Mouse (Mus musculus): Measurements from ENCODE around the gene Timm22. TPM values are rescaled to one million over a fixed set of nuclear protein-coding genes. Genes with fewer than 3 reads are reported as not detected.
A peak's percentile ranks its signal among the peaks of the same experiment; 100 is the strongest.

The Timm22 gene
- polyA plus RNA-seq, 1 experiment from 2014 or later: 95.9 TPM

DNA sequence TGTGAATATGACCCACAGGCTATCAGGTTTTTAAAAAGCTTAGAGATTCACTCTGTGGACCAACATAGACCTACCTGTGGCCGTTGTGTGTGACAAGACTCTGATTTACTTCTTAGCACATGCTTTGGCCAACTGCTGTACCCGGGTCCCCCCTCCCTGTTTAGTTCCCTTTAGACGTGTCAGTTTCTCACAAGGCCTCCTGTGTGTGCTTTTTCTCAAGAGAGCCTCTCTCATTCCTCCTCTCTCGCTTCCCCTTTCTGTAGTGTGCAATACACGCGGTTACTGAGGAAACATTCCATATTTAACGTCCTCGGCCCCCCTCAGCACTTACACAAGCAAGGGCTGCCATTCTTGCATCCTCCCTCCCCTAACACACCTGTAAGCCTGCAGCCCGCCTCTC, 52.0 kb downstream of the Timm22 start:
- peaks cover 6% of the 10 kb centered on the region; the same call in 1 of the 2 replicates for H3K4me1 ChIP-seq (ENCODE audit: control insufficient read depth, insufficient read depth, low read length)
- WGBS: 81% methylated on average over 9 of the region's 9 CpGs
- H3K27me3 ChIP-seq (ENCODE audit: control insufficient read depth, insufficient read depth, low read depth, low read length): no peaks in the 10 kb centered on the region
- no peak overlapping the region for H3K27ac ChIP-seq (ENCODE audit: low read length)
- ATAC-seq: no peak
- no peaks in the 10 kb centered on the region for H3K9me3 ChIP-seq (replicated peaks; ENCODE audit: control insufficient read depth, low read length, poor library complexity, severe bottlenecking)
- H3K4me2 ChIP-seq (ENCODE audit: low read length): no peak overlapping the region
- H3K36me3 ChIP-seq (ENCODE audit: control insufficient read depth, insufficient read depth, low read length): peaks cover 41% of the 10 kb centered on the region
- no peak overlapping the region for H3K4me3 ChIP-seq (ENCODE audit: low read depth, low read length)
- no peak overlapping the region for H3K9ac ChIP-seq (ENCODE audit: low read depth, low read length)

- WGBS: 68% methylated on average over 3 of the region's 3 CpGs
- no peak overlapping the region for H3K9ac ChIP-seq (ENCODE audit: low read depth, low read length)
- no peak overlapping the region for H3K4me2 ChIP-seq (ENCODE audit: low read length)
- no peaks in the 10 kb centered on the region for H3K9me3 ChIP-seq (replicated peaks; ENCODE audit: control insufficient read depth, low read length, poor library complexity, severe bottlenecking)
- no peaks in the 10 kb centered on the region for H3K27me3 ChIP-seq (ENCODE audit: control insufficient read depth, insufficient read depth, low read depth, low read length)
- ATAC-seq: no peak
- H3K4me3 ChIP-seq (ENCODE audit: low read depth, low read length): no peak overlapping the region
- H3K27ac ChIP-seq (ENCODE audit: low read length): no peak overlapping the region
- H3K4me1 ChIP-seq (ENCODE audit: control insufficient read depth, insufficient read depth, low read length): peaks cover 14% of the 10 kb centered on the region
- peaks cover 35% of the 10 kb centered on the region for H3K36me3 ChIP-seq (ENCODE audit: control insufficient read depth, insufficient read depth, low read length)
Observed at GRCm38 (mm10) chr11:76459489-76459888, 52.7 kb downstream of the Timm22 start.

DNA sequence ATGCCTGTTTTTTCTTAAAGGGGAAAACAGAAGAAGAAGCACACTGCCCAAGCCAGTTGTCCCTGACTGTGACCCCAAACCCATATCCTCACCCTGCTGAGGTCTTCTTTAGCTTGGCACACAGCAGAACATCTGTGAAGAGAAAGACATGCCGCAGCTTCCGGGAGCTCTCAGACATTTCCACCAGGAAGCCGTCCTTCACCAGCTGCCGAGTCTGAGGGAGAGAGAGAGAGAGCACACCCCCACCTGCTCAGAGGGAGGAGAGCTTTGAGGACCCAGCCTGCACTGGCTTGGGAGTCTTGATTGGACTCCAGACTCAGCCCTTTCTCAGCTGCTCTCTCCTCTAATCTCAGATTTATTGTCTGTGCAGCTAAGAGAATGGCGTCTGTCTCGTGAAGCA, 54.4 kb downstream of the Timm22 start:
- no peak overlapping the region for H3K9ac ChIP-seq (ENCODE audit: low read depth, low read length)
- no peaks in the 10 kb centered on the region for H3K27me3 ChIP-seq (ENCODE audit: control insufficient read depth, insufficient read depth, low read depth, low read length)
- 73% methylated on average over 6 of the region's 6 CpGs for WGBS
- ATAC-seq: no peak
- no peak overlapping the region for H3K4me3 ChIP-seq (ENCODE audit: low read depth, low read length)
- peaks cover 27% of the 10 kb centered on the region for H3K4me1 ChIP-seq (ENCODE audit: control insufficient read depth, insufficient read depth, low read length)
- H3K9me3 ChIP-seq (replicated peaks; ENCODE audit: control insufficient read depth, low read length, poor library complexity, severe bottlenecking): no peaks in the 10 kb centered on the region
- H3K27ac ChIP-seq (ENCODE audit: low read length): no peak overlapping the region
- no peak overlapping the region for H3K4me2 ChIP-seq (ENCODE audit: low read length)
- peaks cover 20% of the 10 kb centered on the region for H3K36me3 ChIP-seq (ENCODE audit: control insufficient read depth, insufficient read depth, low read length)

DNA sequence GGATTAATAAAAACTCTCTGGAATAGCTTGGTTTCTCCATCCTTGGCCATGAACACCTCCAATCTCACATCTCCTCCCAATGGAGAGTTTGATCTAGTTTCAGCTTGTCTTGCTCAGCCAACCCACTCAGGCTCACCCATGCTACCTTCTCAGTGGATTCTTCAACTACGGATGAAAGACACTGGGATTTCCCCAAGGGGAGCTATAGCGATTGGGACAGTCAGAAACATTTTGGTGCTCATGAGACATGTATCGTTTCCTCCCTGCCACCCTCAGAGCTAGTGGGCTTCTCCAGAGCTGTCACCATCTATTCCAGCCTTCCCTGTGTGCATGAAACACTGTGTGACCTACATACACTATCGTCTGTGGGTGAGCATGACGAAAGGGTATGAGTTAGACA, 54.9 kb downstream of the Timm22 start:
- Histone ChIP-seq H3K36me3 (ENCODE audit: control insufficient read depth, insufficient read depth, low read length) (peaks cover 20% of the 10 kb centered on the region), H3K27me3 (ENCODE audit: control insufficient read depth, insufficient read depth, low read depth, low read length) (no peaks in the 10 kb centered on the region), H3K27ac (ENCODE audit: low read length) (no peak overlapping the region), H3K9me3 (replicated peaks; ENCODE audit: control insufficient read depth, low read length, poor library complexity, severe bottlenecking) (no peaks in the 10 kb centered on the region), H3K9ac (ENCODE audit: low read depth, low read length) (no peak overlapping the region), H3K4me3 (ENCODE audit: low read depth, low read length) (no peak overlapping the region), H3K4me1 (ENCODE audit: control insufficient read depth, insufficient read depth, low read length) (peaks cover 28% of the 10 kb centered on the region), H3K4me2 (ENCODE audit: low read length) (no peak overlapping the region)
- ATAC-seq: no peak
- 80% methylated on average over 5 of the region's 5 CpGs for WGBS

DNA sequence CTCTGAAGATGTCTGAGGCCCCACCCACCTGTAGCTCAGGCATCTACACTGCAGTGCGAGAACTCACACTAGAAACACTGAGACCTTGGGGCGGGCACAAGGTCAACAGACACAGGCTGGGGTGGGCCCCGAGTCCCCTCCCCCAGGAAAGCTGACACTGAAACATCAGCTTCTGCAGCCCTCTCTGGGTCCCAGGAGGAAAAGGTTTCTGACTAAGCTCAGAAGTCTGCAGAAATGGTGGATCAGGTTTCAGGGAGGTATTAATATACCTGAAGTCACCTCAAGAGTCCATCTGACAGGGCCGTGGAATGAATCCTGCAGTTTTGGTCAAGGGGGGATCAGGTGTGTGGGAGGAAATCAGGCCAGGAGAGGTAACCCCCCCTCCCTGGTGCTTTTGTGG, 59.1 kb downstream of the Timm22 start:
- no peak overlapping the region; the same call in 1 of the 2 replicates for H3K4me3 ChIP-seq (ENCODE audit: low read depth, low read length)

More for the DNA sequence above, 59.1 kb downstream of the Timm22 start:
- Histone ChIP-seq H3K9me3 (replicated peaks; ENCODE audit: control insufficient read depth, low read length, poor library complexity, severe bottlenecking) (no peaks in the 10 kb centered on the region), H3K4me2 (ENCODE audit: low read length) (peak overlapping the region; percentile 70), H3K27ac (ENCODE audit: low read length) (no peak overlapping the region), H3K4me1 (ENCODE audit: control insufficient read depth, insufficient read depth, low read length) (peaks cover 55% of the 10 kb centered on the region), H3K36me3 (ENCODE audit: control insufficient read depth, insufficient read depth, low read length) (peaks cover 13% of the 10 kb centered on the region), H3K27me3 (ENCODE audit: control insufficient read depth, insufficient read depth, low read depth, low read length) (no peaks in the 10 kb centered on the region), H3K9ac (ENCODE audit: low read depth, low read length) (peak overlapping the region; percentile 77; the same call in 1 of the 2 replicates)
- 86% methylated on average over 4 of the region's 4 CpGs for WGBS
- ATAC-seq: no peak

Other genes starting within 250 kb of the Timm22 start
- gene Vps53, start 227.3 kb upstream of the Timm22 start, polyA plus RNA-seq (2015; fragmentation: Nextera tagmentation; extraction: Ambion mirVana): 70.9 and 72.3 TPM in 2 replicates
- gene Fam57a, start 227.3 kb upstream of the Timm22 start, polyA plus RNA-seq (2015; fragmentation: Nextera tagmentation; extraction: Ambion mirVana): 26.9 and 27.5 TPM in 2 replicates
- 0.40 and 1.0 TPM in 2 replicates for gene Dbil5, start 189.3 kb upstream of the Timm22 start, polyA plus RNA-seq (2015; fragmentation: Nextera tagmentation; extraction: Ambion mirVana)
- 13.8 and 15.4 TPM in 2 replicates for gene Gemin4, start 189.3 kb upstream of the Timm22 start, polyA plus RNA-seq (2015; fragmentation: Nextera tagmentation; extraction: Ambion mirVana)
- gene Mrm3, start 163.2 kb upstream of the Timm22 start, polyA plus RNA-seq (2015; fragmentation: Nextera tagmentation; extraction: Ambion mirVana): 25.4 and 26.5 TPM in 2 replicates
- gene Glod4, start 163.2 kb upstream of the Timm22 start, polyA plus RNA-seq (2015; fragmentation: Nextera tagmentation; extraction: Ambion mirVana): 121 and 123 TPM in 2 replicates
- 16.3 and 17.4 TPM in 2 replicates for gene Nxn, start 7.8 kb upstream of the Timm22 start, polyA plus RNA-seq (2015; fragmentation: Nextera tagmentation; extraction: Ambion mirVana)
- 110 and 116 TPM in 2 replicates for gene Abr, start 215.4 kb downstream of the Timm22 start, polyA plus RNA-seq (2015; fragmentation: Nextera tagmentation; extraction: Ambion mirVana)